Mouse (Mus musculus) skeletal muscle tissue, adult 2 months (tissue): ENCODE data around the gene Tox4.

Experiments used
- DNase-seq: peaks from one replicate; pipeline ENCODE4 v3.0.0-alpha.2; 2012; ENCODE audit warnings: low read depth, low spot score

Gene Tox4

GRCm38 (mm10) chr14:52313931-52314807 is 35.2 kb downstream of the Tox4 start:
- DNase-seq, result no peak

GRCm38 (mm10) chr14:52314808-52315150 is 35.8 kb downstream of the Tox4 start:
- no peak for DNase-seq

GRCm38 (mm10) chr14:52315283-52315780 is 36.4 kb downstream of the Tox4 start:
- no peak for DNase-seq

- DNase-seq, result no peak
Measured at GRCm38 (mm10) chr14:52315792-52316440, 37.0 kb downstream of the Tox4 start.

GRCm38 (mm10) chr14:52316441-52317225 is 37.7 kb downstream of the Tox4 start:
- DNase-seq, result no peak

- no peak for DNase-seq
Measured at GRCm38 (mm10) chr14:52319361-52319760, 40.4 kb downstream of the Tox4 start.

- no peak for DNase-seq
Measured at GRCm38 (mm10) chr14:52325890-52326289, 46.9 kb downstream of the Tox4 start.

- no peak for DNase-seq
Measured at GRCm38 (mm10) chr14:52327375-52327901, 48.5 kb downstream of the Tox4 start.

GRCm38 (mm10) chr14:52327910-52328812 is 49.2 kb downstream of the Tox4 start, which contains the start of gene Sall2:
Gene Sall2 (minus strand): TSS chr14:52328762.
- DNase-seq, result no peak

- no peak for DNase-seq
Measured at GRCm38 (mm10) chr14:52331069-52331750, 52.3 kb downstream of the Tox4 start.

GRCm38 (mm10) chr14:52332171-52332570 is 53.2 kb downstream of the Tox4 start:
- DNase-seq, result no peak

- DNase-seq, result peak; percentile 49
Measured at GRCm38 (mm10) chr14:52338751-52339511, 60.0 kb downstream of the Tox4 start.

- DNase-seq, result no peak
Measured at GRCm38 (mm10) chr14:52339512-52339852, 60.5 kb downstream of the Tox4 start.
